Mouse (Mus musculus) CH12.LX (cell line): Measurements from ENCODE around the gene Tpst1. TPM values are rescaled to one million over a fixed set of nuclear protein-coding genes. Genes with fewer than 3 reads are reported as not detected.

ENCODE experiments used
- DNase-seq: peaks from one replicate; pipeline ENCODE4 v3.0.0-alpha.2; 2013; ENCODE audit errors: extremely low read depth
- H3K27ac ChIP-seq: 2 replicates; pipeline ENCODE4 v1.5.1; 2012; ENCODE audit warnings: low read depth, mild to moderate bottlenecking, control low read depth, moderate library complexity; ENCODE audit not compliant: insufficient read depth
- H3K27me3 ChIP-seq: replicated peaks from 2 replicates; pipeline ENCODE3; 2012; ENCODE audit warnings: inconsistent platforms
- H3K36me3 ChIP-seq, 2 experiments: replicated peaks in 1 of 2; 2 replicates each; pipeline versions ENCODE3 to v1.6.1; 2012; ENCODE audit warnings: inconsistent platforms in 1 of 2, low read length in 1 of 2, mild to moderate bottlenecking in 1 of 2, mixed read lengths in 1 of 2, moderate library complexity in 1 of 2; ENCODE audit not compliant: control insufficient read depth in 1 of 2, insufficient read depth in 1 of 2
- H3K4me1 ChIP-seq, 2 experiments: 2 replicates each; pipeline ENCODE4 v1.6.1; 2012; ENCODE audit warnings: inconsistent platforms in 1 of 2, moderate library complexity in 1 of 2; ENCODE audit not compliant: insufficient read depth in 2 of 2, control insufficient read depth in 1 of 2
- H3K4me2 ChIP-seq: 2 replicates; pipeline ENCODE4 v1.6.1; 2012; ENCODE audit warnings: low read depth, mild to moderate bottlenecking, control low read depth; ENCODE audit not compliant: poor library complexity, insufficient read depth, severe bottlenecking
- H3K4me3 ChIP-seq, 3 experiments: fragments of 150-350 bp in 1 of 3; sonication (generic) in 1 of 3; replicated peaks in 1 of 3; 2 replicates each; pipeline versions ENCODE3 to v1.5.1; 2011 to 2012; ENCODE audit warnings: low read depth in 2 of 3, low read length in 2 of 3, mild to moderate bottlenecking in 2 of 3, moderate library complexity in 2 of 3, control low read depth in 1 of 3, improper control_type of control experiment in 1 of 3, inconsistent platforms in 1 of 3, mixed read lengths in 1 of 3; ENCODE audit not compliant: poor library complexity in 1 of 3
- H3K79me2 ChIP-seq: replicated peaks from 2 replicates; pipeline ENCODE4 v1.6.1; 2012; ENCODE audit warnings: mild to moderate bottlenecking, moderate library complexity; ENCODE audit not compliant: control insufficient read depth, poor library complexity, insufficient read depth, severe bottlenecking; ENCODE audit errors: extremely low read depth
- H3K9ac ChIP-seq: 2 replicates; pipeline ENCODE4 v1.6.1; 2012; ENCODE audit warnings: low read depth, mild to moderate bottlenecking, control low read depth, moderate library complexity; ENCODE audit not compliant: insufficient read depth
- H3K9me3 ChIP-seq: replicated peaks from 2 replicates; pipeline ENCODE3; 2012; ENCODE audit warnings: low read length, inconsistent platforms, mixed read lengths
- BHLHE40 ChIP-seq: IDR thresholded peaks from 2 replicates; pipeline ENCODE4 v1.6.1; 2011; ENCODE audit warnings: mild to moderate bottlenecking, low read depth, low read length, improper control_type of control experiment
- CHD1 ChIP-seq: IDR thresholded peaks from 2 replicates; pipeline ENCODE4 v1.6.1; 2012; ENCODE audit warnings: low read depth, low read length, improper control_type of control experiment, inconsistent platforms
- CTCF ChIP-seq, 2 experiments: IDR thresholded peaks in 1 of 2; conservative IDR thresholded peaks in 1 of 2; 2 replicates each; pipeline ENCODE4 v1.5.1; 2011 to 2012; ENCODE audit warnings: low read depth in 2 of 2, low read length in 2 of 2, improper control_type of control experiment in 1 of 2, inconsistent platforms in 1 of 2, mild to moderate bottlenecking in 1 of 2, moderate library complexity in 1 of 2
- E2F4 ChIP-seq: IDR thresholded peaks from 2 replicates; pipeline ENCODE4 v1.6.1; 2011; ENCODE audit warnings: low read depth, low read length, improper control_type of control experiment; ENCODE audit not compliant: insufficient replicate concordance
- ELF1 ChIP-seq: IDR thresholded peaks from 2 replicates; pipeline ENCODE4 v1.6.1; 2014; ENCODE audit warnings: low read depth, mild to moderate bottlenecking, inconsistent platforms, low read length, improper control_type of control experiment
- EP300 ChIP-seq: IDR thresholded peaks from 2 replicates; pipeline ENCODE4 v1.6.1; 2011; ENCODE audit warnings: low read length, improper control_type of control experiment
- ETS1 ChIP-seq: conservative IDR thresholded peaks from 2 replicates; pipeline ENCODE4 v1.6.1; 2012; ENCODE audit warnings: low read depth, mild to moderate bottlenecking, inconsistent platforms, low read length, improper control_type of control experiment, moderate library complexity
- GABPA ChIP-seq: IDR thresholded peaks from 2 replicates; pipeline ENCODE4 v1.6.1; 2012; ENCODE audit warnings: low read depth, low read length, improper control_type of control experiment, inconsistent platforms; ENCODE audit not compliant: insufficient replicate concordance
- HCFC1 ChIP-seq: IDR thresholded peaks from 2 replicates; pipeline ENCODE4 v1.6.1; 2012; ENCODE audit warnings: low read depth, mild to moderate bottlenecking, inconsistent platforms, low read length, improper control_type of control experiment
- IRF4 ChIP-seq: IDR thresholded peaks from 2 replicates; pipeline ENCODE4 v1.6.1; 2014; ENCODE audit warnings: low read depth, mild to moderate bottlenecking, inconsistent platforms, low read length, improper control_type of control experiment
- JUN ChIP-seq: IDR thresholded peaks from 2 replicates; pipeline ENCODE4 v1.6.1; 2011; ENCODE audit warnings: low read depth, mild to moderate bottlenecking, low read length, improper control_type of control experiment, moderate library complexity; ENCODE audit not compliant: insufficient read depth
- JUND ChIP-seq: conservative IDR thresholded peaks from 2 replicates; pipeline ENCODE4 v1.6.1; 2011; ENCODE audit warnings: low read depth, low read length, improper control_type of control experiment
- KAT2A ChIP-seq: IDR thresholded peaks from 2 replicates; pipeline ENCODE4 v1.6.1; 2012; ENCODE audit warnings: low read length, improper control_type of control experiment, inconsistent platforms; ENCODE audit not compliant: insufficient replicate concordance
- MAFK ChIP-seq: IDR thresholded peaks from 2 replicates; pipeline ENCODE4 v1.6.1; 2011; ENCODE audit warnings: low read length, improper control_type of control experiment; ENCODE audit not compliant: insufficient replicate concordance
- MAZ ChIP-seq: IDR thresholded peaks from 2 replicates; pipeline ENCODE4 v1.6.1; 2012; ENCODE audit warnings: low read depth, mild to moderate bottlenecking, inconsistent platforms, low read length, improper control_type of control experiment, moderate library complexity
- MEF2A ChIP-seq: IDR thresholded peaks from 2 replicates; pipeline ENCODE4 v1.6.1; 2014; ENCODE audit warnings: low read depth, mild to moderate bottlenecking, inconsistent platforms, low read length, improper control_type of control experiment, borderline replicate concordance
- MXI1 ChIP-seq: IDR thresholded peaks from 2 replicates; pipeline ENCODE4 v1.6.1; 2011; ENCODE audit warnings: mild to moderate bottlenecking, low read depth, low read length, improper control_type of control experiment
- NELFE ChIP-seq: IDR thresholded peaks from 2 replicates; pipeline ENCODE4 v1.6.1; 2011; ENCODE audit warnings: low read depth, low read length, improper control_type of control experiment
- NRF1 ChIP-seq: IDR thresholded peaks from 2 replicates; pipeline ENCODE4 v1.6.1; 2014; ENCODE audit warnings: low read depth, mild to moderate bottlenecking, inconsistent platforms, low read length, improper control_type of control experiment, moderate library complexity
- PAX5 ChIP-seq: IDR thresholded peaks from 2 replicates; pipeline ENCODE4 v1.6.1; 2012; ENCODE audit warnings: low read length, inconsistent platforms, mixed read lengths
- POLR2A ChIP-seq: IDR thresholded peaks from 2 replicates; pipeline ENCODE4 v1.6.1; 2011; ENCODE audit warnings: low read depth, mild to moderate bottlenecking, improper control_type of control experiment, low read length
- POLR2AphosphoS2 ChIP-seq: IDR thresholded peaks from 2 replicates; pipeline ENCODE4 v1.6.1; 2011; ENCODE audit warnings: low read depth, low read length, improper control_type of control experiment
- RAD21 ChIP-seq: IDR thresholded peaks from 2 replicates; pipeline ENCODE4 v1.6.1; 2011; ENCODE audit warnings: low read depth, mild to moderate bottlenecking, low read length, improper control_type of control experiment, moderate library complexity
- SIN3A ChIP-seq: IDR thresholded peaks from 2 replicates; pipeline ENCODE4 v1.6.1; 2012; ENCODE audit warnings: low read length, improper control_type of control experiment, inconsistent platforms
- SMC3 ChIP-seq: IDR thresholded peaks from 2 replicates; pipeline ENCODE4 v1.6.1; 2011; ENCODE audit warnings: low read depth, low read length, improper control_type of control experiment
- UBTF ChIP-seq: IDR thresholded peaks from 2 replicates; pipeline ENCODE4 v1.6.1; 2012; ENCODE audit warnings: low read depth, mild to moderate bottlenecking, inconsistent platforms, low read length, improper control_type of control experiment, moderate library complexity
- USF2 ChIP-seq: conservative IDR thresholded peaks from 2 replicates; pipeline ENCODE4 v1.6.1; 2011; ENCODE audit warnings: low read depth, low read length, improper control_type of control experiment
- ZC3H11A ChIP-seq: IDR thresholded peaks from 2 replicates; pipeline ENCODE4 v1.6.1; 2012; ENCODE audit warnings: low read depth, mild to moderate bottlenecking, inconsistent platforms, low read length, improper control_type of control experiment
- ZMIZ1 ChIP-seq: IDR thresholded peaks from 2 replicates; pipeline ENCODE4 v1.6.1; 2012; ENCODE audit warnings: low read depth, mild to moderate bottlenecking, inconsistent platforms, low read length, improper control_type of control experiment
- ZNF384 ChIP-seq: IDR thresholded peaks from 2 replicates; pipeline ENCODE4 v1.6.1; 2012; ENCODE audit warnings: low read depth, low read length, improper control_type of control experiment, inconsistent platforms
- dilution Hi-C: fragments of 300-500 bp; cut with MboI; formaldehyde crosslinking; loops from 2 replicates; pipeline ENCODE4 v1.14.3; 2020; ENCODE audit warnings: low sequenced_read_pairs; ENCODE audit not compliant: extremely low pct_unique_long_range_greater_than_20kb, extremely low pct_ligation_motif_present
- in situ Hi-C: fragments of 300-500 bp; cut with MboI; formaldehyde crosslinking; loops from 3 replicates; pipeline ENCODE4 v1.14.3; 2019; ENCODE audit warnings: low sequenced_read_pairs, low pct_ligation_motif_present, low pct_unique_long_range_greater_than_20kb, mixed read lengths
- polyA plus RNA-seq: library from polyadenylated mRNA; unstranded; fragments of >175 nt; gene quantifications from 2 replicates; pipeline ENCODE4 v1.2.1, GENCODE M21; 2012; ENCODE audit warnings: low read depth; ENCODE audit not compliant: insufficient read length
- total RNA-seq, 2 experiments: library from RNA; depleted of rRNA; stranded (reverse); fragments of 300-350 nt in 1 of 2; fragments of >200 nt in 1 of 2; gene quantifications; 2 replicates each; pipeline ENCODE4 v1.2.3; 2012 to 2014

Tpst1 gene
- total and polyA plus RNA-seq, 3 experiments, result 36.8 to 52.5 (median 43.2) TPM

- no peak overlapping the region for H3K4me3 ChIP-seq
- peak overlapping the region; percentile 69 for H3K27ac ChIP-seq
- TF ChIP-seq BHLHE40 (0 out of 2 replicates have a peak, but pooled peaks have one; percentile 9), E2F4 (no peak)
- peak overlapping the region; percentile 16; the same call in 1 of the 2 replicates for H3K4me2 ChIP-seq
- H3K79me2 ChIP-seq, result peaks cover 23% of the 10 kb centered on the region
- no peaks in the 10 kb centered on the region for H3K27me3 ChIP-seq
- dilution Hi-C loops, result no loop called here
- DNase-seq, result no peak
- H3K36me3 ChIP-seq, result peaks cover 0 to 74% of the 10 kb centered on the region in 2 experiments
- H3K9ac ChIP-seq, result no peak overlapping the region
- H3K9me3 ChIP-seq, result no peaks in the 10 kb centered on the region
- in situ Hi-C loops, result no loop called here
- H3K4me1 ChIP-seq, result peaks cover 38 to 65% of the 10 kb centered on the region in 2 experiments
Measured at GRCm38 (mm10) chr5:130116116-130116515, 43.0 kb downstream of the Tpst1 start.

GRCm38 (mm10) chr5:130116857-130117256 lies 43.7 kb downstream of the Tpst1 start:
- peaks cover 29% of the 10 kb centered on the region for H3K79me2 ChIP-seq
- no peak overlapping the region for H3K4me3 ChIP-seq
- DNase-seq, result no peak
- peaks cover 40 to 68% of the 10 kb centered on the region in 2 experiments for H3K4me1 ChIP-seq
- peak overlapping the region; percentile 69; the same call in 1 of the 2 replicates for H3K27ac ChIP-seq
- peak overlapping the region; percentile 16 for H3K4me2 ChIP-seq
- no peaks in the 10 kb centered on the region for H3K9me3 ChIP-seq
- TF ChIP-seq NRF1 (no peak), EP300 (no peak), MEF2A (no peak), CTCF (conservative IDR thresholded peaks at IDR 0.05 in 1 of 2, IDR thresholded peaks at IDR 0.05 in 1 of 2; ENCODE audit: low read depth in 2 of 2, low read length in 2 of 2) (no peak), SIN3A (no peak; the same call in none of the 2 replicates), PAX5 (no peak), KAT2A (no peak), USF2 (no peak), NELFE (no peak), RAD21 (no peak), ZNF384 (no peak), HCFC1 (no peak), POLR2A (no peak), GABPA (no peak), MXI1 (peak; percentile 53; the same call in 1 of the 2 replicates), ZC3H11A (no peak), ZMIZ1 (no peak), JUN (no peak), CHD1 (no peak), ELF1 (no peak), MAZ (no peak), MAFK (peak; percentile 91), ETS1 (peak; percentile 16; the same call in 1 of the 2 replicates), E2F4 (no peak), UBTF (no peak), POLR2AphosphoS2 (no peak), IRF4 (peak; percentile 30; the same call in 1 of the 2 replicates), BHLHE40 (peak; percentile 84), JUND (no peak), SMC3 (no peak)
- peaks cover 0 to 74% of the 10 kb centered on the region in 2 experiments for H3K36me3 ChIP-seq
- peak overlapping the region; percentile 41; the same call in 1 of the 2 replicates for H3K9ac ChIP-seq
- no peaks in the 10 kb centered on the region for H3K27me3 ChIP-seq
- dilution Hi-C loops, result no loop called here
- in situ Hi-C loops, result no loop called here
